ENCODE assay signal across 25 mouse cellular contexts in genomic region chr2:165102920-165103319, GRCm38 (mm10). TPM values are rescaled to one million over a fixed set of nuclear protein-coding genes. Genes with fewer than 3 reads are reported as not detected.
DNase-seq lines count a peak whose midpoint lies in the region; ATAC-seq and TF ChIP-seq lines count a peak whose summit lies in the region.
"Had no signal": no experiment of that assay in that cellular context is flagged by ENCODE, and none has a peak within 500 bp of the region (broad histone marks: within the 10 kb centered on the region; RNA-seq: fewer than 3 reads in every experiment).

No protein-coding gene starts in this region.

- no peak for TF ChIP-seq POLR2A in myocyte (IDR thresholded peaks at IDR 0.05; ENCODE audit: insufficient read length, low read depth)

- H3K79me2 ChIP-seq in myocyte (ENCODE audit: control insufficient read depth, insufficient read depth), result no peaks in the 10 kb centered on the region

- peak; percentile 88 for ATAC-seq in granulocyte monocyte progenitor cell, adult 5-6 weeks (replicated peaks; ENCODE audit: poor library complexity, severe bottlenecking)
- ATAC-seq: forebrain, embryonic 13.5 days; forebrain, postnatal 0 days; intestine, embryonic 15.5 days had no signal

- peaks cover 82% of the 10 kb centered on the region for H3K27me3 ChIP-seq in myocyte (ENCODE audit: control insufficient read depth, insufficient read depth, insufficient read length)

- no peak for TF ChIP-seq CTCF in left cerebral cortex, adult 2 months (IDR thresholded peaks at IDR 0.05)

- DNase-seq in 3T3-L1 (ENCODE audit: low read depth, low spot score), result peak; percentile 11
- DNase-seq in A20 (ENCODE audit: low read depth, low spot score), result peak; percentile 30
- no peak for DNase-seq in left cerebral cortex, adult 2 months (ENCODE audit: extremely low spot score in 1 of 2, low spot score in 2 of 2)
- no peak for DNase-seq in thymus, postnatal 25 days
- no peak for DNase-seq in adrenal gland, postnatal 10 days
- DNase-seq: adrenal gland, postnatal 14 days; cerebellum, adult 18-20 months; cerebellum, adult 9-11 months; cerebellum, postnatal 36 days; forebrain, postnatal 0 days; gastrocnemius, adult 2 months; gastrocnemius, postnatal 25 days; heart, adult 2 months; heart, postnatal 14 days had no signal

- H3K36me3 ChIP-seq in myocyte (ENCODE audit: control insufficient read depth, insufficient read depth), result no peaks in the 10 kb centered on the region
- H3K36me3 ChIP-seq: embryonic facial prominence, embryonic 10.5 days; heart, embryonic 15.5 days; hindbrain, embryonic 10.5 days; intestine, embryonic 15.5 days had no signal

- H3K27ac ChIP-seq in left cerebral cortex, adult 2 months, result no peak overlapping the region
- H3K27ac ChIP-seq: embryonic facial prominence, embryonic 10.5 days; forebrain, embryonic 13.5 days; gastrocnemius, adult 2 months; heart, adult 2 months; heart, embryonic 15.5 days; hindbrain, embryonic 10.5 days; hindbrain, embryonic 14.5 days; intestine, embryonic 15.5 days had no signal

- no peak overlapping the region for H3K4me3 ChIP-seq in myocyte
- no peak overlapping the region for H3K4me3 ChIP-seq in left cerebral cortex, adult 2 months
- H3K4me3 ChIP-seq: embryonic facial prominence, embryonic 10.5 days; forebrain, embryonic 13.5 days; gastrocnemius, adult 2 months; heart, adult 2 months; heart, embryonic 15.5 days; hindbrain, embryonic 10.5 days; intestine, embryonic 15.5 days had no signal

- H3ac ChIP-seq in myocyte (ENCODE audit: control insufficient read depth, insufficient read length), result no peak overlapping the region

- intact Hi-C loops in left cerebral cortex, adult 2 months (cut with DNase I), result no loop called here

- no peak overlapping the region for H3K4me2 ChIP-seq in myocyte (ENCODE audit: low read depth)
- H3K4me2 ChIP-seq: forebrain, embryonic 13.5 days; heart, embryonic 11.5 days; heart, embryonic 15.5 days; hindbrain, embryonic 14.5 days; intestine, embryonic 15.5 days had no signal

TF ChIP-seq in myocyte, 11 proteins besides CTCF, POLR2A, EP300 and RAD21:
- TF ChIP-seq MYOG (IDR thresholded peaks at IDR 0.05; ENCODE audit: control insufficient read depth in 1 of 3, insufficient read depth in 1 of 3, insufficient read length in 2 of 3, low read depth in 2 of 3) (no peak), REST (IDR thresholded peaks at IDR 0.05; ENCODE audit: insufficient read depth, insufficient read length) (peak; percentile 40)

RNA-seq across cellular contexts. Expression of gene 1700025C18Rik, which starts 12.4 kb away (rescaled TPM):
- total RNA-seq in granulocyte monocyte progenitor cell, adult 5-6 weeks (2014; fragmentation: Nextera tagmentation), result not detected in 2 replicates
- total RNA-seq in granulocyte monocyte progenitor cell, adult 5-6 weeks (2017), result not detected in 2 replicates
- polyA plus RNA-seq in myocyte (2012; fragmentation: generic; extraction: Trizol), result not detected
- not detected for total RNA-seq in left cerebral cortex, adult 2 months (2021)
- not detected for total RNA-seq in adrenal gland, postnatal 10 days (2021)
- total RNA-seq: adrenal gland, postnatal 14 days; forebrain, postnatal 0 days; gastrocnemius, adult 2 months; gastrocnemius, postnatal 25 days; heart, adult 2 months; heart, postnatal 14 days had no signal
- polyA plus RNA-seq: C2C12; embryonic facial prominence, embryonic 10.5 days; embryonic facial prominence, embryonic 14.5 days; forebrain, embryonic 13.5 days; forebrain, postnatal 0 days; heart, adult 2 months; heart, embryonic 11.5 days; heart, embryonic 15.5 days; hindbrain, embryonic 10.5 days; hindbrain, embryonic 14.5 days; intestine, embryonic 15.5 days had no signal

RNA-seq across cellular contexts. Expression of gene Cd40, which starts 47.5 kb away (rescaled TPM):
- not detected in 2 replicates for total RNA-seq in granulocyte monocyte progenitor cell, adult 5-6 weeks (2014; fragmentation: Nextera tagmentation)
- not detected in 2 replicates for total RNA-seq in granulocyte monocyte progenitor cell, adult 5-6 weeks (2017)
- 1.1 TPM for polyA plus RNA-seq in myocyte (2012; fragmentation: generic; extraction: Trizol)
- total RNA-seq in left cerebral cortex, adult 2 months (2021), result under 1 TPM; 0.42 to 0.61 TPM
- 1 to 10 TPM; 2.9 to 3.3 TPM for total RNA-seq in adrenal gland, postnatal 10 days (2021)

Comparison
In these comparisons a context has a peak if more than half of its experiments do, and no peak if none do; other contexts are left out.
1. DNase-seq: peak in 3T3-L1 (single experiment) and A20 (single experiment); none in left cerebral cortex, adult 2 months (0 of 2), thymus, postnatal 25 days (single experiment) and adrenal gland, postnatal 10 days (single experiment).